Mouse (Mus musculus) CD4-positive, CD25-positive, alpha-beta regulatory T cell (primary cell): ENCODE measurements around the gene Tent5c. TPM values are rescaled to one million over a fixed set of nuclear protein-coding genes. Genes with fewer than 3 reads are reported as not detected.

Experiments
- polyA plus RNA-seq: library from polyadenylated mRNA; unstranded; fragments of 100-300 nt; shearing (Covaris generic); gene quantifications from one replicate; pipeline ENCODE4 v1.2.1, GENCODE M21; 2017

Gene Tent5c
- polyA plus RNA-seq: 43.5 TPM

GRCm38 (mm10) chr3:100489133-100490009 lies at the start of gene Tent5c:
Gene Tent5c (minus strand): TSS chr3:100489324.

Other genes starting within 250 kb of the Tent5c start
- gene Man1a2, start 196.2 kb upstream of the Tent5c start, polyA plus RNA-seq: 163 TPM